Mouse (Mus musculus): ENCODE measurements around the gene Art4. TPM values are rescaled to one million over a fixed set of nuclear protein-coding genes. Genes with fewer than 3 reads are reported as not detected.

Art4 gene
- polyA plus RNA-seq, 1 experiment, result not detected

- Histone ChIP-seq H3K27me3 (ENCODE audit: control insufficient read depth, insufficient read depth, insufficient read length) (no peaks in the 10 kb centered on the region), H3ac (ENCODE audit: control insufficient read depth, insufficient read length) (no peak within 1 kb of the TSS), H3K4me2 (ENCODE audit: low read depth) (no peak within 1 kb of the TSS), H3K79me2 (ENCODE audit: control insufficient read depth, insufficient read depth) (no peaks in the 10 kb centered on the region), H3K4me3 (no peak within 1 kb of the TSS), H3K36me3 (ENCODE audit: control insufficient read depth, insufficient read depth) (no peaks in the 10 kb centered on the region)
- no peak for TF ChIP-seq USF1 (IDR thresholded peaks at IDR 0.05; ENCODE audit: low read depth)
- no peak for TF ChIP-seq POLR2AphosphoS2 (IDR thresholded peaks at IDR 0.05; ENCODE audit: insufficient read length, low read depth)
Measured at GRCm38 (mm10) chr6:136835352-136835751, 22.2 kb downstream of the Art4 start, which contains the start of gene Smco3. Gene Smco3, minus strand, starts transcription at chr6:136835452.

DNA sequence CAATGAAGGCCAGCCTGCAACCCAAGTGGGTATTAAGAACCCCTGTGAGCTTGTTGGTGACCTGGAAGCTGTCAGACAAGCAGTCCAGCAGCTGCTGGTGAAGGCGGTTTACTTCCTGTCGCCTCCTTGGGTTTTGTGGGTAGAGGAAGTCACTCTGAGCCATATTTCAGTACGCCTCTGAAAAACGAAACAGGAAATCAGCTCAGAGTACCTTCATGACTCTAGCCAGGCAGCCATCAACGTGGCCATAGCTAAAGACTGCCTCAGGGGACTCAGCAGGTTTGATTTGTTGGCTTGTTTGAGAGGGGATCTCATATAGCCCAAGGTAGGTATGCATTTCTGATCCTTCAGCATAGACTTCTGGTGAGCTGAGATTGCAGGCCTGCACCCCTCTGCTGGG is 25.8 kb downstream of the Art4 start:
- Histone ChIP-seq H3K4me2 (ENCODE audit: low read depth) (no peak overlapping the region), H3K36me3 (ENCODE audit: control insufficient read depth, insufficient read depth) (no peaks in the 10 kb centered on the region), H3K27me3 (ENCODE audit: control insufficient read depth, insufficient read depth, insufficient read length) (no peaks in the 10 kb centered on the region), H3K79me2 (ENCODE audit: control insufficient read depth, insufficient read depth) (peaks cover 9% of the 10 kb centered on the region), H3K4me3 (no peak overlapping the region), H3ac (ENCODE audit: control insufficient read depth, insufficient read length) (no peak overlapping the region)
- no peak for TF ChIP-seq REST (IDR thresholded peaks at IDR 0.05; ENCODE audit: insufficient read depth, insufficient read length)
- no peak for TF ChIP-seq MAX (IDR thresholded peaks at IDR 0.05; ENCODE audit: low read depth)
- no peak for TF ChIP-seq POLR2AphosphoS2 (IDR thresholded peaks at IDR 0.05; ENCODE audit: insufficient read length, low read depth)
- TF ChIP-seq E2F4 (IDR thresholded peaks at IDR 0.05; ENCODE audit: insufficient read depth), result no peak
- TF ChIP-seq MYOD1 (IDR thresholded peaks at IDR 0.05; ENCODE audit: control insufficient read depth in 1 of 3, insufficient read length in 2 of 3, low read depth in 2 of 3), result no peak
- no peak for TF ChIP-seq SRF (IDR thresholded peaks at IDR 0.05; ENCODE audit: control insufficient read depth, insufficient read length, low read depth)
- no peak for TF ChIP-seq MYOG (IDR thresholded peaks at IDR 0.05; ENCODE audit: control insufficient read depth in 1 of 3, insufficient read depth in 1 of 3, insufficient read length in 2 of 3, low read depth in 2 of 3)
- no peak for TF ChIP-seq TCF12 (IDR thresholded peaks at IDR 0.05; ENCODE audit: insufficient read depth, poor library complexity, severe bottlenecking)
- no peak for TF ChIP-seq CEBPB (IDR thresholded peaks at IDR 0.05; ENCODE audit: insufficient read depth, poor library complexity, severe bottlenecking)

DNA sequence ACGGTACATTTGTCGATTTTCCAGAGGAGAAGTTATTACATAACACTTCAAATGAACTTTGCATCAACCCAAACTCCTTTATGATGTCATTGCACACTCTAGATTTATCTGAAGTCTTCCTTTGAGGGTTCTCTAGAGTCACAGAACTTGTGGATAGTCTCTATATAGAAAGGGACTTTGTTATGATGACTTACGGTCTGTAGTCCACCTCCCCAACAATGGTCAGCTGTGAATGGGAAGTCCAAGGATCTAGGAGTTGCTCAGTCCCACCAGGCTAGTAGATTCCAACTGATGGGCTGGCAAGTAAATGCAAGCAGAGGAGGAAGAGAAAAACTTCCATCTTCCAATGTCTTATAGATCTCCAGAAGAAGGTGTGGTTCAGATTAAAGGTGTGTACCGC is 28.9 kb downstream of the Art4 start:
- Histone ChIP-seq H3K79me2 (ENCODE audit: control insufficient read depth, insufficient read depth) (peaks cover 29% of the 10 kb centered on the region), H3K4me3 (peak overlapping the region; percentile 80), H3ac (ENCODE audit: control insufficient read depth, insufficient read length) (no peak overlapping the region), H3K27me3 (ENCODE audit: control insufficient read depth, insufficient read depth, insufficient read length) (no peaks in the 10 kb centered on the region), H3K36me3 (ENCODE audit: control insufficient read depth, insufficient read depth) (peaks cover 18% of the 10 kb centered on the region), H3K4me2 (ENCODE audit: low read depth) (peak overlapping the region; percentile 87)
- TF ChIP-seq POLR2A (IDR thresholded peaks at IDR 0.05; ENCODE audit: insufficient read length, low read depth) (no peak), MAX (IDR thresholded peaks at IDR 0.05; ENCODE audit: low read depth) (no peak), CEBPB (IDR thresholded peaks at IDR 0.05; ENCODE audit: insufficient read depth, poor library complexity, severe bottlenecking) (no peak), TCF12 (IDR thresholded peaks at IDR 0.05; ENCODE audit: insufficient read depth, poor library complexity, severe bottlenecking) (no peak)

GRCm38 (mm10) chr6:136827881-136828561 is 29.5 kb downstream of the Art4 start, which contains the start of gene Wbp11:
Gene Wbp11, minus strand, starts transcription at chr6:136828233.
- peak within 1 kb of the TSS; percentile 80 for H3K4me3 ChIP-seq
- H3K27me3 ChIP-seq (ENCODE audit: control insufficient read depth, insufficient read depth, insufficient read length), result no peaks in the 10 kb centered on the region
- H3K4me2 ChIP-seq (ENCODE audit: low read depth), result peak within 1 kb of the TSS; percentile 87
- peaks cover 18% of the 10 kb centered on the region for H3K36me3 ChIP-seq (ENCODE audit: control insufficient read depth, insufficient read depth)
- H3ac ChIP-seq (ENCODE audit: control insufficient read depth, insufficient read length), result peak within 1 kb of the TSS; percentile 71
- TF ChIP-seq E2F4 (IDR thresholded peaks at IDR 0.05; ENCODE audit: insufficient read depth), result peak; percentile 79
- no peak for TF ChIP-seq CEBPB (IDR thresholded peaks at IDR 0.05; ENCODE audit: insufficient read depth, poor library complexity, severe bottlenecking)
- peak; percentile 74 for TF ChIP-seq POLR2AphosphoS2 (IDR thresholded peaks at IDR 0.05; ENCODE audit: insufficient read length, low read depth)
- TF ChIP-seq POLR2A (IDR thresholded peaks at IDR 0.05; ENCODE audit: insufficient read length, low read depth), result peak; percentile 58
- H3K79me2 ChIP-seq (ENCODE audit: control insufficient read depth, insufficient read depth), result peaks cover 29% of the 10 kb centered on the region

GRCm38 (mm10) chr6:136827516-136827880 is 30.0 kb downstream of the Art4 start, which contains the start of gene BC049715:
Gene BC049715, plus strand, starts transcription at chr6:136827626.
- H3K79me2 ChIP-seq (ENCODE audit: control insufficient read depth, insufficient read depth), result peaks cover 29% of the 10 kb centered on the region
- no peaks in the 10 kb centered on the region for H3K27me3 ChIP-seq (ENCODE audit: control insufficient read depth, insufficient read depth, insufficient read length)
- H3K4me3 ChIP-seq, result peak within 1 kb of the TSS; percentile 80
- no peak for TF ChIP-seq E2F4 (IDR thresholded peaks at IDR 0.05; ENCODE audit: insufficient read depth)
- TF ChIP-seq TCF3 (IDR thresholded peaks at IDR 0.05; ENCODE audit: insufficient read length, low read depth), result no peak
- no peak for TF ChIP-seq REST (IDR thresholded peaks at IDR 0.05; ENCODE audit: insufficient read depth, insufficient read length)
- no peak for TF ChIP-seq MAX (IDR thresholded peaks at IDR 0.05; ENCODE audit: low read depth)
- TF ChIP-seq SRF (IDR thresholded peaks at IDR 0.05; ENCODE audit: control insufficient read depth, insufficient read length, low read depth), result no peak
- no peak for TF ChIP-seq USF1 (IDR thresholded peaks at IDR 0.05; ENCODE audit: low read depth)
- peak within 1 kb of the TSS; percentile 87 for H3K4me2 ChIP-seq (ENCODE audit: low read depth)
- H3K36me3 ChIP-seq (ENCODE audit: control insufficient read depth, insufficient read depth), result peaks cover 21% of the 10 kb centered on the region
- peak within 1 kb of the TSS; percentile 71 for H3ac ChIP-seq (ENCODE audit: control insufficient read depth, insufficient read length)

DNA sequence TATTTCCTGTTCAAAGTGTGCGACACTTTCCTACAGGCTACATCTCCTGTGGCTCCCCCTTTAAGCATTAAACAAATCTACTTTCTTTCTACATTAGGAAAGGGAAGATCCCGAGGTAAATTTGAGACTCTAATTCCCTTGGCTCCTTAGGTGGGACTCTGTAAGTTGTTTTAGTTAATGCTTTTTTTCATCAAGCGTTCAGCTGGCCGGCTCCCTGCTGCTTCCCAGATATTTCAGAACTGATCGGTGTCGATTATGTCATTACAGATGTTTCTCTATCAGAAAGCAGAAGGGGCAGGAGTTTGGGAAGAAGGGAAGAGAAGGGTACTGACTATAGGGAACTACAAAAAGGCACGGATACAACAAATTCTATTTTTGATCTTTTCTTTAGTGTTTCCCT is 30.4 kb downstream of the Art4 start:
- TF ChIP-seq CEBPB (IDR thresholded peaks at IDR 0.05; ENCODE audit: insufficient read depth, poor library complexity, severe bottlenecking) (no peak), REST (IDR thresholded peaks at IDR 0.05; ENCODE audit: insufficient read depth, insufficient read length) (no peak), POLR2A (IDR thresholded peaks at IDR 0.05; ENCODE audit: insufficient read length, low read depth) (no peak), E2F4 (IDR thresholded peaks at IDR 0.05; ENCODE audit: insufficient read depth) (no peak), USF1 (IDR thresholded peaks at IDR 0.05; ENCODE audit: low read depth) (no peak), MAX (IDR thresholded peaks at IDR 0.05; ENCODE audit: low read depth) (no peak), SRF (IDR thresholded peaks at IDR 0.05; ENCODE audit: control insufficient read depth, insufficient read length, low read depth) (no peak), MYOD1 (IDR thresholded peaks at IDR 0.05; ENCODE audit: control insufficient read depth in 1 of 3, insufficient read length in 2 of 3, low read depth in 2 of 3) (no peak), TCF3 (IDR thresholded peaks at IDR 0.05; ENCODE audit: insufficient read length, low read depth) (no peak)
- Histone ChIP-seq H3K36me3 (ENCODE audit: control insufficient read depth, insufficient read depth) (peaks cover 25% of the 10 kb centered on the region), H3K4me3 (peak overlapping the region; percentile 80), H3K79me2 (ENCODE audit: control insufficient read depth, insufficient read depth) (peaks cover 29% of the 10 kb centered on the region), H3ac (ENCODE audit: control insufficient read depth, insufficient read length) (peak overlapping the region; percentile 71), H3K27me3 (ENCODE audit: control insufficient read depth, insufficient read depth, insufficient read length) (no peaks in the 10 kb centered on the region), H3K4me2 (ENCODE audit: low read depth) (peak overlapping the region; percentile 86)

Data from myocyte (in vitro differentiated cells).